Mouse (Mus musculus) forebrain, embryonic 14.5 days (tissue): ENCODE results near the gene Gm49369. TPM values are rescaled to one million over a fixed set of nuclear protein-coding genes. Genes with fewer than 3 reads are reported as not detected.

ENCODE experiments used
- polyA plus RNA-seq: library from polyadenylated mRNA; unstranded; fragments of >200 nt; fragmentation: Nextera tagmentation; extraction: Ambion mirVana; gene quantifications from 2 replicates; pipeline ENCODE4 v1.2.1, GENCODE M21; 2014

The Gm49369 gene
- polyA plus RNA-seq, 1 experiment from 2014 or later, result not detected

Other genes starting within 250 kb of the Gm49369 start
- gene Gm39115, start 246.6 kb downstream of the Gm49369 start, polyA plus RNA-seq, result not detected in 2 replicates
- gene Gm45337, start 238.1 kb downstream of the Gm49369 start, polyA plus RNA-seq, result not detected in 2 replicates
- not detected in 2 replicates for gene Gm29735, start 225.6 kb downstream of the Gm49369 start, polyA plus RNA-seq
- not detected in 2 replicates for gene Gm4553, start 216.9 kb downstream of the Gm49369 start, polyA plus RNA-seq
- gene Krtap5-2, start 206.7 kb downstream of the Gm49369 start, polyA plus RNA-seq, result not detected in 2 replicates
- not detected in 2 replicates for gene Gm10153, start 192.3 kb downstream of the Gm49369 start, polyA plus RNA-seq
- not detected in 2 replicates for gene Krtap5-3, start 181.3 kb downstream of the Gm49369 start, polyA plus RNA-seq
- gene Gm7579, start 170.8 kb downstream of the Gm49369 start, polyA plus RNA-seq, result not detected in 2 replicates
- not detected in 2 replicates for gene Krtap5-5, start 152.7 kb downstream of the Gm49369 start, polyA plus RNA-seq
- not detected in 2 replicates for gene Gm40460, start 141.6 kb downstream of the Gm49369 start, polyA plus RNA-seq
- not detected in 2 replicates for gene Gm2431, start 124.3 kb downstream of the Gm49369 start, polyA plus RNA-seq
- gene Gm4559, start 108.3 kb downstream of the Gm49369 start, polyA plus RNA-seq, result not detected in 2 replicates
- gene Krtap5-1, start 85.5 kb downstream of the Gm49369 start, polyA plus RNA-seq, result not detected in 2 replicates
- gene Krtap5-4, start 79.1 kb downstream of the Gm49369 start, polyA plus RNA-seq, result not detected in 2 replicates
- gene Ifitm10, start 8.9 kb downstream of the Gm49369 start, polyA plus RNA-seq, result 1.9 and 3.4 TPM in 2 replicates
- 261 and 263 TPM in 2 replicates for gene Ctsd, start 5.4 kb upstream of the Gm49369 start, polyA plus RNA-seq
- not detected in 2 replicates for gene Syt8, start 52.2 kb upstream of the Gm49369 start, polyA plus RNA-seq
- 0.67 and 0.82 TPM in 2 replicates for gene Tnni2, start 59.1 kb upstream of the Gm49369 start, polyA plus RNA-seq
- gene Lsp1, start 78.1 kb upstream of the Gm49369 start, polyA plus RNA-seq, result 5.8 and 5.9 TPM in 2 replicates
- gene Tnnt3, start 116.2 kb upstream of the Gm49369 start, polyA plus RNA-seq, result 0.42 and 0.53 TPM in 2 replicates
- gene Mrpl23, start 150.0 kb upstream of the Gm49369 start, polyA plus RNA-seq, result 21.7 and 28.7 TPM in 2 replicates